Mouse (Mus musculus): ENCODE measurements at regions not wholly inside any gene's neighbourhood (a gene's known extent, or its start where the extent isn't known, plus 50 kb on each side); places are given as distances from the start of the nearest gene placed in this dataset.

GRCm38 (mm10) chr6:111917248-111917721 lies 356.3 kb upstream of the Lmcd1 start:
- Histone ChIP-seq H3K27ac (ENCODE audit: low read depth, low read length) (no peak overlapping the region), H3K27me3 (ENCODE audit: insufficient read depth, low read length) (no peaks in the 10 kb centered on the region), H3K9ac (replicated peaks; ENCODE audit: low read length, poor library complexity, severe bottlenecking) (no peak overlapping the region), H3K4me1 (ENCODE audit: insufficient read depth, low read length) (no peaks in the 10 kb centered on the region), H3K4me2 (ENCODE audit: low read depth, low read length, poor library complexity, severe bottlenecking) (no peak overlapping the region), H3K36me3 (ENCODE audit: insufficient read depth, low read length) (no peaks in the 10 kb centered on the region), H3K9me3 (ENCODE audit: low read length) (no peaks in the 10 kb centered on the region), H3K4me3 (ENCODE audit: low read depth, low read length) (no peak overlapping the region)
- ATAC-seq (ENCODE audit: low FRiP score) (no peak), DNase-seq (ENCODE audit: low spot score) (no peak)
- TF ChIP-seq CTCF (IDR thresholded peaks at IDR 0.05): no peak
- WGBS: 79% methylated on average over 6 of the region's 6 CpGs

- H3K4me2 ChIP-seq (ENCODE audit: low read depth, low read length, poor library complexity, severe bottlenecking): no peak overlapping the region
- no peak overlapping the region for H3K4me3 ChIP-seq (ENCODE audit: low read depth, low read length)
- DNase-seq (ENCODE audit: low spot score) (no peak), ATAC-seq (ENCODE audit: low FRiP score) (no peak)
- no peaks in the 10 kb centered on the region for H3K4me1 ChIP-seq (ENCODE audit: insufficient read depth, low read length)
- TF ChIP-seq CTCF (IDR thresholded peaks at IDR 0.05): no peak
- H3K9me3 ChIP-seq (ENCODE audit: low read length): no peaks in the 10 kb centered on the region
- no peaks in the 10 kb centered on the region for H3K27me3 ChIP-seq (ENCODE audit: insufficient read depth, low read length)
- no peaks in the 10 kb centered on the region for H3K36me3 ChIP-seq (ENCODE audit: insufficient read depth, low read length)
- no peak overlapping the region for H3K27ac ChIP-seq (ENCODE audit: low read depth, low read length)
- no peak overlapping the region for H3K9ac ChIP-seq (replicated peaks; ENCODE audit: low read length, poor library complexity, severe bottlenecking)
- WGBS: 92% methylated on average over 3 of the region's 3 CpGs
Measured at GRCm38 (mm10) chr6:111917868-111918597, 355.5 kb upstream of the Lmcd1 start.

GRCm38 (mm10) chr6:111932596-111932995 lies 341.0 kb upstream of the Lmcd1 start:
- Histone ChIP-seq H3K9me3 (ENCODE audit: low read length) (0 out of 2 replicates have a peak, but pooled peaks cover 4% of the 10 kb centered on the region), H3K4me3 (ENCODE audit: low read depth, low read length) (no peak overlapping the region), H3K4me1 (ENCODE audit: insufficient read depth, low read length) (no peaks in the 10 kb centered on the region), H3K27me3 (ENCODE audit: insufficient read depth, low read length) (no peaks in the 10 kb centered on the region), H3K36me3 (ENCODE audit: insufficient read depth, low read length) (no peaks in the 10 kb centered on the region), H3K4me2 (ENCODE audit: low read depth, low read length, poor library complexity, severe bottlenecking) (no peak overlapping the region), H3K9ac (replicated peaks; ENCODE audit: low read length, poor library complexity, severe bottlenecking) (no peak overlapping the region), H3K27ac (ENCODE audit: low read depth, low read length) (no peak overlapping the region)
- DNase-seq (ENCODE audit: low spot score) (peak; percentile 14), ATAC-seq (ENCODE audit: low FRiP score) (no peak)
- TF ChIP-seq CTCF (IDR thresholded peaks at IDR 0.05): no peak
- WGBS: 39% methylated on average over 2 of the region's 2 CpGs

- ATAC-seq (ENCODE audit: low FRiP score) (no peak), DNase-seq (ENCODE audit: low spot score) (peak; percentile 21)
- Histone ChIP-seq H3K27me3 (ENCODE audit: insufficient read depth, low read length) (no peaks in the 10 kb centered on the region), H3K9me3 (ENCODE audit: low read length) (no peaks in the 10 kb centered on the region), H3K4me3 (ENCODE audit: low read depth, low read length) (no peak overlapping the region), H3K4me1 (ENCODE audit: insufficient read depth, low read length) (no peaks in the 10 kb centered on the region), H3K4me2 (ENCODE audit: low read depth, low read length, poor library complexity, severe bottlenecking) (no peak overlapping the region), H3K36me3 (ENCODE audit: insufficient read depth, low read length) (no peaks in the 10 kb centered on the region), H3K9ac (replicated peaks; ENCODE audit: low read length, poor library complexity, severe bottlenecking) (no peak overlapping the region), H3K27ac (ENCODE audit: low read depth, low read length) (no peak overlapping the region)
- WGBS: 46% methylated on average over 1 of the region's 1 CpGs
- TF ChIP-seq CTCF (IDR thresholded peaks at IDR 0.05): no peak
Measured at GRCm38 (mm10) chr6:111954401-111954800, 319.2 kb upstream of the Lmcd1 start.

- ATAC-seq (ENCODE audit: low FRiP score) (no peak), DNase-seq (ENCODE audit: low spot score) (peak; percentile 12)
- H3K4me3 ChIP-seq (ENCODE audit: low read depth, low read length): no peak overlapping the region
- H3K4me1 ChIP-seq (ENCODE audit: insufficient read depth, low read length): no peaks in the 10 kb centered on the region
- no peak overlapping the region for H3K4me2 ChIP-seq (ENCODE audit: low read depth, low read length, poor library complexity, severe bottlenecking)
- TF ChIP-seq CTCF (IDR thresholded peaks at IDR 0.05): no peak
- H3K9me3 ChIP-seq (ENCODE audit: low read length): no peaks in the 10 kb centered on the region
- no peak overlapping the region for H3K9ac ChIP-seq (replicated peaks; ENCODE audit: low read length, poor library complexity, severe bottlenecking)
- H3K27me3 ChIP-seq (ENCODE audit: insufficient read depth, low read length): no peaks in the 10 kb centered on the region
- no peaks in the 10 kb centered on the region for H3K36me3 ChIP-seq (ENCODE audit: insufficient read depth, low read length)
- H3K27ac ChIP-seq (ENCODE audit: low read depth, low read length): no peak overlapping the region
- WGBS: 67% methylated on average over 3 of the region's 3 CpGs
Measured at GRCm38 (mm10) chr6:111965766-111966165, 307.8 kb upstream of the Lmcd1 start.

- peak; percentile 56 for DNase-seq (ENCODE audit: low spot score)
- Histone ChIP-seq H3K4me1 (ENCODE audit: insufficient read depth, low read length) (no peaks in the 10 kb centered on the region), H3K4me2 (ENCODE audit: low read depth, low read length, poor library complexity, severe bottlenecking) (no peak overlapping the region), H3K9ac (replicated peaks; ENCODE audit: low read length, poor library complexity, severe bottlenecking) (no peak overlapping the region), H3K27ac (ENCODE audit: low read depth, low read length) (no peak overlapping the region), H3K4me3 (ENCODE audit: low read depth, low read length) (no peak overlapping the region), H3K9me3 (ENCODE audit: low read length) (no peaks in the 10 kb centered on the region), H3K36me3 (ENCODE audit: insufficient read depth, low read length) (no peaks in the 10 kb centered on the region), H3K27me3 (ENCODE audit: insufficient read depth, low read length) (no peaks in the 10 kb centered on the region)
- 73% methylated on average over 1 of the region's 1 CpGs for WGBS
- no peak for ATAC-seq (ENCODE audit: low FRiP score)
- TF ChIP-seq CTCF (IDR thresholded peaks at IDR 0.05): no peak
Measured at GRCm38 (mm10) chr6:111985452-111985851, 288.1 kb upstream of the Lmcd1 start.

Measured in midbrain, postnatal 0 days (tissue).